Mouse (Mus musculus) spleen, adult 2 months (tissue): Measurements from ENCODE around the gene H2afy. TPM values are rescaled to one million over a fixed set of nuclear protein-coding genes. Genes with fewer than 3 reads are reported as not detected.

Experiments
- DNase-seq, 2 experiments: peaks; one replicate each; pipeline versions ENCODE4 v3.0.0 to v3.0.0-alpha.2; 2012 to 2021; ENCODE audit warnings: low spot score in 2 of 2, low read depth in 1 of 2
- H3K27ac ChIP-seq: fragments of 200-500 bp; 2 replicates; pipeline ENCODE4 v1.5.1; 2012; ENCODE audit warnings: low read length, inconsistent platforms; ENCODE audit not compliant: insufficient read depth
- H3K27me3 ChIP-seq: fragments of 200-500 bp; 2 replicates; pipeline ENCODE4 v1.6.1; 2012; ENCODE audit warnings: mild to moderate bottlenecking, moderate library complexity, low read length, inconsistent platforms; ENCODE audit not compliant: control insufficient read depth, insufficient read depth
- H3K36me3 ChIP-seq: fragments of 200-500 bp; 2 replicates; pipeline ENCODE4 v1.6.1; 2012; ENCODE audit warnings: mild to moderate bottlenecking, low read length, inconsistent platforms; ENCODE audit not compliant: control insufficient read depth, insufficient read depth
- H3K4me1 ChIP-seq: fragments of 200-500 bp; 2 replicates; pipeline ENCODE4 v1.6.1; 2011; ENCODE audit warnings: inconsistent platforms; ENCODE audit not compliant: control insufficient read depth, insufficient read depth, insufficient read length
- H3K4me3 ChIP-seq: fragments of 200-500 bp; 2 replicates; pipeline ENCODE4 v1.5.1; 2011; ENCODE audit warnings: mild to moderate bottlenecking, inconsistent platforms; ENCODE audit not compliant: insufficient read depth, insufficient read length; ENCODE audit errors: extremely low read depth
- CTCF ChIP-seq: fragments of 200-500 bp; IDR thresholded peaks from 2 replicates; pipeline ENCODE4 v1.5.1; 2011; ENCODE audit warnings: mild to moderate bottlenecking, inconsistent platforms; ENCODE audit not compliant: insufficient read depth, insufficient read length, insufficient replicate concordance; ENCODE audit errors: extremely low read depth
- POLR2A ChIP-seq: fragments of 200-500 bp; IDR thresholded peaks from 2 replicates; pipeline ENCODE4 v1.6.1; 2011; ENCODE audit warnings: low read depth, low read length, inconsistent platforms
- WGBS: fragments of 180-500 bp; shearing (Covaris S2); methylation state at CpG from one replicate; pipeline ENCODE4 v1.1.7; 2018; 5-methylcytosine and 5-hydroxymethylcytosine counted together
- polyA plus RNA-seq: library from polyadenylated mRNA; depleted of rRNA; stranded (reverse); fragments of >200 nt; gene quantifications from 2 replicates; pipeline ENCODE4 v1.2.3, GENCODE M21; 2012

H2afy gene
- polyA plus RNA-seq, 1 experiment, result 125 TPM

DNA sequence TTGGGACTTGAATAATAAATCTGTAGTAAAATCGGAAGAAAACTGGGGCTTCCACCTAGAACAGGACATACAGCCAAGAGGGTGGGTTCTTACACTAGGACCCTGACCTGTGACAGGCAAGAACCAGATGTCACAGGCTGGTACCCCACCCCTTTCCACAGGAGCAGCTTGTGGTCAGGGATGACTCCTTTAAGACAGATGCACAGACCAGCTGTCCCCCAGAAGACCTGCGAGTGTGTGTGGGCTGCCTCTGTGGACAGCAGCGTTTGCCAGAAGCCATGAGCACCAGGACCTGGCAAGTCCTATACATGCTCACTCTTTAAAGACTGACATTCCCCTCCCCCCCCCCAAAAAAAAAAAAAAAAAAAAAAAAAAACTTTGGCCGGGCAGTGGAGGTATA is 7.1 kb downstream of the H2afy start:
- Histone ChIP-seq H3K36me3 (peaks cover 18% of the 10 kb centered on the region), H3K4me1 (peaks cover 23% of the 10 kb centered on the region; the same call in 1 of the 2 replicates), H3K4me3 (no peak overlapping the region), H3K27me3 (no peaks in the 10 kb centered on the region), H3K27ac (no peak overlapping the region)
- TF ChIP-seq CTCF (no peak), POLR2A (no peak)
- WGBS, result 51% methylated on average over 4 of the region's 4 CpGs
- no peak for DNase-seq

DNA sequence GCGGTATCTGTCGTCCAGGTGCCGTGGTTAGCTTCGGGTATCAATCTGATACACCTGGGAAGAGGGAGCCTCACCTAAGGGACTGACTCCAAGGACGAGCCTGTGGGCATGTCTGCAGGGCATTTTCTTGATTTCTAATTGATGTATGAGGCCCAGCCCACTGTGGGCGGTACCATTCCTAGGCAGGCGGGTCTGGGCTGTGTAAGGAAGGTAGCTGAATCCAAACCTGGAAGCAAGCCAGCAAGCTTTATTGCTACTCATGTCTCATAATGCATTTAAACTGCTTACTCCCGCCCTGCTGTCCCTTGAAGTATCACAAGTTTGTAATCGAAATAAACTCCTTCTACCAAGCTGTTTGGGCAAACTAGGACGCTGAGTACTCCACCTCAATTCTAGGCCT is 10.5 kb downstream of the H2afy start:
- no peak for DNase-seq
- 85% methylated on average over 10 of the region's 10 CpGs for WGBS
- Histone ChIP-seq H3K27me3 (no peaks in the 10 kb centered on the region), H3K36me3 (peaks cover 34% of the 10 kb centered on the region), H3K27ac (no peak overlapping the region), H3K4me3 (no peak overlapping the region), H3K4me1 (peaks cover 3% of the 10 kb centered on the region; the same call in 1 of the 2 replicates)
- TF ChIP-seq POLR2A (no peak), CTCF (no peak)

DNA sequence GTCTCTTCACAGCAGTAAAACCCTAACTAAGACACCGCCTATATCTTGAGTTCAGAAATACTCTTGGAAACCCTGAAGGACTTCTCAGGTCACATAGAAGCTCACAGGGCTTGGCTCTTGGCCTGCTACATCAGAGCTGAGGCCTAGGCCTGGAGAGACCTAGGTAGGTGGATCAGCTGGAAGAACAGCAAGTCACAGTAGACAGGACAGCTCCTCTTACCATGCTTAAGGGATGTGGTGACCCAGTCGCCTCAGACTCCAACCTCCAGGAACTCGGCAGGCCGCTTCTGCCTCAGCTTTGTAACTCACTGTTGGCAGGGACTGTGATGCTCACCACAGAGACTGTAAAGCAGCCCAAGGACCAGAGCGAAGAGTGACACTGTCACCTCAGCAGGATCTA is 13.1 kb downstream of the H2afy start:
- H3K4me1 ChIP-seq, result no peaks in the 10 kb centered on the region
- no peak for DNase-seq
- H3K27me3 ChIP-seq, result no peaks in the 10 kb centered on the region
- TF ChIP-seq CTCF, result no peak
- no peak for TF ChIP-seq POLR2A
- WGBS, result 91% methylated on average over 5 of the region's 5 CpGs
- H3K4me3 ChIP-seq, result no peak overlapping the region
- peaks cover 37% of the 10 kb centered on the region for H3K36me3 ChIP-seq
- H3K27ac ChIP-seq, result no peak overlapping the region

DNA sequence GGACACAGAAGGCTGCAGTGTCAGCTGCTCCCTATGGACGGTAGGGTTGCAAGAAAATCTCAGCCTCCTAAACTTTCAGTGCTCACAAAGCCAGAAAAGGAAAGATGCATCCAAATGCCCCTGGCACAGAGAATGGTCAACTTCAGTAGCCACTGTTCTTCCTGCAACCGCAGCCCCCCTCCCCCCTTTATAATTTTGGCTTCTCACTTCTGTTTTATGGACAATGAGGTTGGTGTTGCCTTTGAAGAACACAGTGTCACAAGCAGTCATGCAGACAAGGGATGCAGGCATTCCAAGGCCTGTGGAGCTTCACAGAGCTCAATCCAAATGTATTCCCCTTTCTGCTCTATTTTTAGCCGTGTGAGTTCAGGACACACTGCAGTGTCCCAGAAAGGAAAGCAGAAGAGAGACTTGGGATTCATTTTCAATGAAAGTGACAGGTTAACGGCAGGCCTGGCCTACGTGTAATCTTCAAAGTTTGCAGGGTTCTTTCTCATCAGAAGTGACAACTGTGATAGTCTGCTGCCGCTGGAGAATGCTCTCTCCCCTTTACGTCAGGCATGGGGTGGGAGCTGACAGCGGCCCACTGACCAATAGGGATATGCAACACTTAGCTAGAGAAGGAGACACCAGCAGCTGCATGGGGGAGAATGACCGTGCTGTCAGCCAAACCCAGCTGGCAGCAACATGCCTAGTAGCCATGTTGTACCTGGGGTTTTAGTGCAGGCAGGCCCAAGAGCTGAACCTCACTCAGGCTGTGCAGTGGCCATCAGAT is 18.0 kb downstream of the H2afy start:
- no peak for DNase-seq
- Histone ChIP-seq H3K27ac (no peak overlapping the region), H3K36me3 (peaks cover 16% of the 10 kb centered on the region), H3K4me1 (no peaks in the 10 kb centered on the region; the same call in 1 of the 2 replicates), H3K27me3 (no peaks in the 10 kb centered on the region), H3K4me3 (no peak overlapping the region)
- 75% methylated on average over 9 of the region's 9 CpGs for WGBS
- TF ChIP-seq CTCF (no peak), POLR2A (no peak)

DNA sequence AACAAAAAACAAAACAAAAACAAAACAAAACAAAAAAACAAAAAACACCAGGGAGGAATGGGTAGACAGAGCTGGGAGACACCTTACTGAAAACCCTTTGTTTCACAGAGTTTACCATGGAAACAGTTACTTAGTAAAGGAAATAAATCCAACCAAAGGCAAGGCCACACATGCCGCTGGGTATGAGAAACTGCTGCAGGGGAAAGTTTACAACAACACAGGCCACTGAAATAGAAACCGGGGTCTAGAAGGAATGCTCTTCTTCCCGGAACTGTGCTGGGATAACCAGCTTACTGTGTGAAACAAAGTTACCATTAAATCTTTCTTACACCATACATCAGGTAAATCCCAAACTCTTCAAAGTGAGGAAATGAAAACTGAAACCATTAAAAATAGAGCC is 20.3 kb downstream of the H2afy start:
- Histone ChIP-seq H3K27ac (no peak overlapping the region), H3K36me3 (peaks cover 9% of the 10 kb centered on the region), H3K27me3 (no peaks in the 10 kb centered on the region), H3K4me3 (no peak overlapping the region), H3K4me1 (no peaks in the 10 kb centered on the region; the same call in 1 of the 2 replicates)
- WGBS, result 60% methylated on average over 3 of the region's 3 CpGs
- TF ChIP-seq POLR2A, result no peak
- no peak for TF ChIP-seq CTCF
- no peak for DNase-seq

DNA sequence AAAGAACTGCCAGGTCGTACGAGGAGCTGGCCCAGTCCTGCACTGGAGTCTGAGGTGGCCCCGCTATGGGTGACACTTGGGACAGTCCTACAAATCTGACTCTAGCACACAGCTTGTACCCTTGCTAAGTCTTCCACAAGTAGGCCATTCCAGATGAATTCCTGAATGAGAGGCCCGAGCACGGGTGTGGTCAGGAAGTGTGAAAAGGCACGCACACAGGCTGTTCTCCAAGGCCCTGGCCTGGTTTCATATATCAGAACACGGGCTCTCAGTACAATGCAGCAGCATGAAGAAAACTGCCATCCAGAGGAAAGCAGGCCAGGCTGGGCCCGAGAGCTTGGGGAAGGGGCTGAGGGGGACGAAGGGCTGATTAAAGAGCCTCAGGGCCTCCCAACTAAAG is 20.8 kb downstream of the H2afy start:
- TF ChIP-seq CTCF, result no peak
- TF ChIP-seq POLR2A, result no peak
- Histone ChIP-seq H3K36me3 (peaks cover 8% of the 10 kb centered on the region; the same call in 1 of the 2 replicates), H3K27me3 (no peaks in the 10 kb centered on the region), H3K4me1 (no peaks in the 10 kb centered on the region; the same call in 1 of the 2 replicates), H3K4me3 (no peak overlapping the region), H3K27ac (no peak overlapping the region)
- no peak for DNase-seq
- WGBS, result 82% methylated on average over 9 of the region's 9 CpGs

DNA sequence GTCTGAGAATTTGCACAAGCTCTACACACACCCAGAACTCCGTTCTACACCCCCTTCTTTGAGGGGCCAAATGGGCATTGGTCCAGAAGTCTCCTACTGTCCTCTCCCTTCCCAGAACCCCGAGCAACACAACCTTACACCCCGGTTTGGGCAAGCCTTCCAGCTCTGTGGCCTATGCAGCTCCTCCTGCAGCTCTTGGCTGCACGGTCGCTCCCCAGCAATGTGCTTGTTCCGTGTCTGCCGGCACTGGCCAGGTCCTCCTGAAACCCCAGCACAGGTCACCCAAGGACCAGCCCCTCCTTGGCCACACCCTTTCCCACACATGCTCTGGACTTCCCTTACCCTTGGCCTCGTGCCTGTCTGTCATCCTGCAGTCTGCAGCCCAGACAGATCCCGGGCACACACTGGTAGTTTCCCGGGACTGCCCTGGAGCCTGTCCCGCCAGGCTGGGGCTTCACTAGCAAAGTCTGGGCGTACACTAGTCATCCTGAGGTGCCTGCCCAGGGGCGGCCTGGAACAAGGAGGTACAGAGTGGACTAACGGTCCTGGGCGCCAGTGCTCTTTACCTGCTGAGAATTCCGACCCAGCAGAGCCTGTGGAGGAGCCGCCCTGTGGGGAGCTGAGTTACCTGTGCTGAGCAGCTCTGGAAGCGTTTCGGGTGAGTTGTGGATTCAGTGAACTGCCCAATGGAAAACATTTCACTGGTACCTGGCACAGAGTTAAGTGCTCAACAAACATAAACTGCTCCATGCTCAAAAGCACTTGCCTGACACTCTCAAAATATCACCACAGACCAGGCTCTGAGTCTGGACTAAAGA is 22.5 kb downstream of the H2afy start:
- H3K27ac ChIP-seq, result no peak overlapping the region
- H3K4me1 ChIP-seq, result no peaks in the 10 kb centered on the region; the same call in 1 of the 2 replicates
- H3K4me3 ChIP-seq, result no peak overlapping the region
- no peak for TF ChIP-seq CTCF
- no peak for TF ChIP-seq POLR2A
- DNase-seq, result no peak
- 73% methylated on average over 19 of the region's 19 CpGs for WGBS
- H3K27me3 ChIP-seq, result no peaks in the 10 kb centered on the region
- H3K36me3 ChIP-seq, result peaks cover 6% of the 10 kb centered on the region; the same call in 1 of the 2 replicates
